Mouse (Mus musculus): ENCODE measurements at regions not wholly inside any gene's neighbourhood (a gene's known extent, or its start where the extent isn't known, plus 50 kb on each side); places are given as distances from the start of the nearest gene placed in this dataset.

- TF ChIP-seq NANOG (IDR thresholded peaks at IDR 0.05; ENCODE audit: borderline replicate concordance, low read length) (no peak), POU5F1 (IDR thresholded peaks at IDR 0.05; ENCODE audit: borderline replicate concordance, low read length) (no peak), CTCF (conservative IDR thresholded peaks at IDR 0.05; ENCODE audit: low read length) (no peak)
- Histone ChIP-seq H3K4me1 (replicated peaks; ENCODE audit: low read depth, low read length) (no peaks in the 10 kb centered on the region), H3K4me3 (replicated peaks; ENCODE audit: low read length) (no peak overlapping the region), H3K36me3 (ENCODE audit: insufficient read depth, low read length) (no peaks in the 10 kb centered on the region), H3K9me3 (ENCODE audit: low read length) (no peaks in the 10 kb centered on the region), H3K27me3 (ENCODE audit: insufficient read depth, low read length) (no peaks in the 10 kb centered on the region)
Observed at GRCm38 (mm10) chr13:20009164-20009563, 81.2 kb upstream of the Elmo1 start.

- H3K9me3 ChIP-seq (ENCODE audit: low read length): no peaks in the 10 kb centered on the region
- TF ChIP-seq POU5F1 (IDR thresholded peaks at IDR 0.05; ENCODE audit: borderline replicate concordance, low read length) (no peak), NANOG (IDR thresholded peaks at IDR 0.05; ENCODE audit: borderline replicate concordance, low read length) (no peak), CTCF (conservative IDR thresholded peaks at IDR 0.05; ENCODE audit: low read length) (no peak)
- H3K27me3 ChIP-seq (ENCODE audit: insufficient read depth, low read length): no peaks in the 10 kb centered on the region
- H3K4me1 ChIP-seq (replicated peaks; ENCODE audit: low read depth, low read length): no peaks in the 10 kb centered on the region
- H3K4me3 ChIP-seq (replicated peaks; ENCODE audit: low read length): no peak overlapping the region
- no peaks in the 10 kb centered on the region for H3K36me3 ChIP-seq (ENCODE audit: insufficient read depth, low read length)
Observed at GRCm38 (mm10) chr13:20007561-20007960, 82.8 kb upstream of the Elmo1 start.

GRCm38 (mm10) chr13:19997606-19998005 is 92.8 kb upstream of the Elmo1 start:
- Histone ChIP-seq H3K9me3 (ENCODE audit: low read length) (no peaks in the 10 kb centered on the region), H3K36me3 (ENCODE audit: insufficient read depth, low read length) (no peaks in the 10 kb centered on the region), H3K4me1 (replicated peaks; ENCODE audit: low read depth, low read length) (peaks cover 7% of the 10 kb centered on the region), H3K27me3 (ENCODE audit: insufficient read depth, low read length) (no peaks in the 10 kb centered on the region), H3K4me3 (replicated peaks; ENCODE audit: low read length) (no peak overlapping the region)
- TF ChIP-seq NANOG (IDR thresholded peaks at IDR 0.05; ENCODE audit: borderline replicate concordance, low read length) (no peak), POU5F1 (IDR thresholded peaks at IDR 0.05; ENCODE audit: borderline replicate concordance, low read length) (no peak), CTCF (conservative IDR thresholded peaks at IDR 0.05; ENCODE audit: low read length) (no peak)

GRCm38 (mm10) chr13:19975621-19976020 is 114.8 kb upstream of the Elmo1 start:
- Histone ChIP-seq H3K36me3 (ENCODE audit: insufficient read depth, low read length) (no peaks in the 10 kb centered on the region), H3K4me1 (replicated peaks; ENCODE audit: low read depth, low read length) (no peaks in the 10 kb centered on the region), H3K9me3 (ENCODE audit: low read length) (no peaks in the 10 kb centered on the region), H3K4me3 (replicated peaks; ENCODE audit: low read length) (no peak overlapping the region), H3K27me3 (ENCODE audit: insufficient read depth, low read length) (no peaks in the 10 kb centered on the region)
- TF ChIP-seq POU5F1 (IDR thresholded peaks at IDR 0.05; ENCODE audit: borderline replicate concordance, low read length): no peak
- no peak for TF ChIP-seq CTCF (conservative IDR thresholded peaks at IDR 0.05; ENCODE audit: low read length)
- TF ChIP-seq NANOG (IDR thresholded peaks at IDR 0.05; ENCODE audit: borderline replicate concordance, low read length): no peak

GRCm38 (mm10) chr13:19966566-19966965 is 123.8 kb upstream of the Elmo1 start:
- no peak overlapping the region for H3K4me3 ChIP-seq (replicated peaks; ENCODE audit: low read length)
- H3K27me3 ChIP-seq (ENCODE audit: insufficient read depth, low read length): no peaks in the 10 kb centered on the region
- H3K4me1 ChIP-seq (replicated peaks; ENCODE audit: low read depth, low read length): peaks cover 8% of the 10 kb centered on the region
- no peaks in the 10 kb centered on the region for H3K36me3 ChIP-seq (ENCODE audit: insufficient read depth, low read length)
- H3K9me3 ChIP-seq (ENCODE audit: low read length): no peaks in the 10 kb centered on the region
- TF ChIP-seq POU5F1 (IDR thresholded peaks at IDR 0.05; ENCODE audit: borderline replicate concordance, low read length) (no peak), CTCF (conservative IDR thresholded peaks at IDR 0.05; ENCODE audit: low read length) (no peak), NANOG (IDR thresholded peaks at IDR 0.05; ENCODE audit: borderline replicate concordance, low read length) (no peak)

- Histone ChIP-seq H3K4me1 (replicated peaks; ENCODE audit: low read depth, low read length) (peaks cover 8% of the 10 kb centered on the region), H3K36me3 (ENCODE audit: insufficient read depth, low read length) (no peaks in the 10 kb centered on the region), H3K4me3 (replicated peaks; ENCODE audit: low read length) (no peak overlapping the region), H3K9me3 (ENCODE audit: low read length) (no peaks in the 10 kb centered on the region), H3K27me3 (ENCODE audit: insufficient read depth, low read length) (no peaks in the 10 kb centered on the region)
- no peak for TF ChIP-seq POU5F1 (IDR thresholded peaks at IDR 0.05; ENCODE audit: borderline replicate concordance, low read length)
- no peak for TF ChIP-seq NANOG (IDR thresholded peaks at IDR 0.05; ENCODE audit: borderline replicate concordance, low read length)
Observed at GRCm38 (mm10) chr13:19963031-19963430, 127.4 kb upstream of the Elmo1 start.

GRCm38 (mm10) chr13:19928761-19929160 is 104.7 kb upstream of the Gpr141 start:
- Histone ChIP-seq H3K4me1 (replicated peaks; ENCODE audit: low read depth, low read length) (no peaks in the 10 kb centered on the region), H3K9me3 (ENCODE audit: low read length) (peaks cover 17% of the 10 kb centered on the region), H3K36me3 (ENCODE audit: insufficient read depth, low read length) (no peaks in the 10 kb centered on the region), H3K27me3 (ENCODE audit: insufficient read depth, low read length) (no peaks in the 10 kb centered on the region), H3K4me3 (replicated peaks; ENCODE audit: low read length) (no peak overlapping the region)
- TF ChIP-seq POU5F1 (IDR thresholded peaks at IDR 0.05; ENCODE audit: borderline replicate concordance, low read length) (no peak), NANOG (IDR thresholded peaks at IDR 0.05; ENCODE audit: borderline replicate concordance, low read length) (no peak), CTCF (conservative IDR thresholded peaks at IDR 0.05; ENCODE audit: low read length) (no peak)

GRCm38 (mm10) chr13:19927807-19928206 is 103.8 kb upstream of the Gpr141 start:
- no peaks in the 10 kb centered on the region for H3K36me3 ChIP-seq (ENCODE audit: insufficient read depth, low read length)
- TF ChIP-seq CTCF (conservative IDR thresholded peaks at IDR 0.05; ENCODE audit: low read length) (no peak), POU5F1 (IDR thresholded peaks at IDR 0.05; ENCODE audit: borderline replicate concordance, low read length) (no peak), NANOG (IDR thresholded peaks at IDR 0.05; ENCODE audit: borderline replicate concordance, low read length) (no peak)
- H3K9me3 ChIP-seq (ENCODE audit: low read length): peaks cover 17% of the 10 kb centered on the region
- no peaks in the 10 kb centered on the region for H3K27me3 ChIP-seq (ENCODE audit: insufficient read depth, low read length)
- H3K4me1 ChIP-seq (replicated peaks; ENCODE audit: low read depth, low read length): no peaks in the 10 kb centered on the region
- no peak overlapping the region for H3K4me3 ChIP-seq (replicated peaks; ENCODE audit: low read length)

GRCm38 (mm10) chr13:19921084-19921827 is 97.2 kb upstream of the Gpr141 start:
- no peak for TF ChIP-seq CTCF (conservative IDR thresholded peaks at IDR 0.05; ENCODE audit: low read length)
- TF ChIP-seq POU5F1 (IDR thresholded peaks at IDR 0.05; ENCODE audit: borderline replicate concordance, low read length): no peak
- TF ChIP-seq NANOG (IDR thresholded peaks at IDR 0.05; ENCODE audit: borderline replicate concordance, low read length): no peak
- Histone ChIP-seq H3K4me3 (replicated peaks; ENCODE audit: low read length) (no peak overlapping the region), H3K9me3 (ENCODE audit: low read length) (peaks cover 7% of the 10 kb centered on the region), H3K36me3 (ENCODE audit: insufficient read depth, low read length) (no peaks in the 10 kb centered on the region), H3K27me3 (ENCODE audit: insufficient read depth, low read length) (no peaks in the 10 kb centered on the region), H3K4me1 (replicated peaks; ENCODE audit: low read depth, low read length) (no peaks in the 10 kb centered on the region)

All from E14TG2a.4 (cell line).